Mouse (Mus musculus): ENCODE data around the gene Marveld2.

DNA sequence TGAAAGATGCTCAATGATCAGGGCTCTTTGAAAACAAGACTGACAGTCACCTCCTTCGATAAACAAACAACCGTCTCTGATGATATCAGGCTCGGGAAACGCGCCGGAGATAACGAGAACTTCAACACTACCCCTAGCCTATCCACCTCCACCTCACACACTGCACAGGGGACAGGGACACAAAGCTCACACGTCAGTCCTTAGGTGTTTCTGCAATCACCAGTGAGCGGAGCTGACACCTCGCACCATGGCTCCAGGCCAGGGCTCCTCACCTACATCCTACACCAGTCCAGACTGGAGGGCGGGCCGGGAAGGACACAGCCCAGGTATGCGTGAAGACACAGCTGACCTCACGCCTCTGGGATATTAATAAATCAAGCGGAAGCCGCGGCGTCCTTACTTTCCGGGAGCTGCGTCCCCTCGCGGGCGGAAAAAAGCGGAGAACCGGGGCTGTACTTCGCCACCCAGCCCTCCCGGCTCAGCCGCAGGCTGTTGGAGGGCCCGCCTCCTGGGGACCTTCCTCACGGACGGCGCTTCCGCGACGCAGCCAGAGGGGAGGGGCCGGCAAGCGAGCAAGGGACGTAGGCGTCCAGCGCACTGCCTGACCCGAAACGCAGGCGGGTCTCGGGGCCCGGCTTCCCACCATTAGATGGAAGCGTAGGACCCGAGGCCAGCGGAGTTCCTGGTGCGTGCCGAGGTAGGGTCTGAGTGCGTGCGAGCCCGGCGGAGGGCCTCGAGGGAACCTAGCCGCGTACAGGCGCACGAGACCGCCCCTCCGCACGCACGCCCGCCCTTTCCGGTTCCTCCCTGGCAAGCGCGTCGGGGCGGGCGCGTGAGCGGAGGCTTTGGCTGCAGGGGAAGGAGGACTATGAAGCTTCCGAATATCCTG lies 34.0 kb upstream of the Marveld2 start, which contains the start of the genes Ak6 and Rad17:
- TF ChIP-seq CTCF (IDR thresholded peaks at IDR 0.05; ENCODE audit: low read depth) (peak; percentile 42), EP300 (IDR thresholded peaks at IDR 0.05; ENCODE audit: low read depth) (peak; percentile 74)
